Mouse (Mus musculus): Measurements from ENCODE around the gene Mfsd12.

The Mfsd12 gene

GRCm38 (mm10) chr10:81329194-81329975 lies 27.9 kb upstream of the Mfsd12 start:
- no peak for DNase-seq (ENCODE audit: low spot score)

- DNase-seq (ENCODE audit: low spot score), result no peak
Measured at GRCm38 (mm10) chr10:81330007-81330406, 27.3 kb upstream of the Mfsd12 start.

- no peak for DNase-seq (ENCODE audit: low spot score)
Measured at GRCm38 (mm10) chr10:81332277-81332676, 25.0 kb upstream of the Mfsd12 start.

- DNase-seq (ENCODE audit: low spot score), result no peak
Measured at GRCm38 (mm10) chr10:81334324-81334723, 23.0 kb upstream of the Mfsd12 start.

GRCm38 (mm10) chr10:81335393-81336340 lies 21.6 kb upstream of the Mfsd12 start:
- no peak for DNase-seq (ENCODE audit: low spot score)

GRCm38 (mm10) chr10:81336558-81336957 lies 20.7 kb upstream of the Mfsd12 start:
- DNase-seq (ENCODE audit: low spot score), result no peak

GRCm38 (mm10) chr10:81340551-81341332 lies 16.5 kb upstream of the Mfsd12 start:
- no peak for DNase-seq (ENCODE audit: low spot score)

- no peak for DNase-seq (ENCODE audit: low spot score)
Measured at GRCm38 (mm10) chr10:81341333-81341949, 15.8 kb upstream of the Mfsd12 start.

GRCm38 (mm10) chr10:81342686-81343505 lies 14.4 kb upstream of the Mfsd12 start, which contains the start of gene Gipc3:
Gene Gipc3, minus strand, starts transcription at chr10:81343266.
- DNase-seq (ENCODE audit: low spot score), result no peak

- no peak for DNase-seq (ENCODE audit: low spot score)
Measured at GRCm38 (mm10) chr10:81344421-81345161, 12.7 kb upstream of the Mfsd12 start.

- DNase-seq (ENCODE audit: low spot score), result no peak
Measured at GRCm38 (mm10) chr10:81345162-81345534, 12.1 kb upstream of the Mfsd12 start.

- no peak for DNase-seq (ENCODE audit: low spot score)
Measured at GRCm38 (mm10) chr10:81346453-81347067, 10.7 kb upstream of the Mfsd12 start.

- no peak for DNase-seq (ENCODE audit: low spot score)
Measured at GRCm38 (mm10) chr10:81349146-81349545, 8.1 kb upstream of the Mfsd12 start.

GRCm38 (mm10) chr10:81349961-81350350 lies 7.3 kb upstream of the Mfsd12 start:
- DNase-seq (ENCODE audit: low spot score), result no peak

GRCm38 (mm10) chr10:81350351-81351063 lies 6.8 kb upstream of the Mfsd12 start, which contains the start of gene Hmg20b:
Gene Hmg20b, minus strand, starts transcription at chr10:81350480.
- peak; percentile 98 for DNase-seq (ENCODE audit: low spot score)

- DNase-seq (ENCODE audit: low spot score), result no peak
Measured at GRCm38 (mm10) chr10:81351678-81352291, 5.5 kb upstream of the Mfsd12 start.

GRCm38 (mm10) chr10:81354738-81355477 lies 2.4 kb upstream of the Mfsd12 start:
- DNase-seq (ENCODE audit: low spot score), result no peak

GRCm38 (mm10) chr10:81355533-81355932 lies 1.8 kb upstream of the Mfsd12 start:
- DNase-seq (ENCODE audit: low spot score), result no peak
